Mouse (Mus musculus): ENCODE results near the gene Rwdd2a.

Gene Rwdd2a

DNA sequence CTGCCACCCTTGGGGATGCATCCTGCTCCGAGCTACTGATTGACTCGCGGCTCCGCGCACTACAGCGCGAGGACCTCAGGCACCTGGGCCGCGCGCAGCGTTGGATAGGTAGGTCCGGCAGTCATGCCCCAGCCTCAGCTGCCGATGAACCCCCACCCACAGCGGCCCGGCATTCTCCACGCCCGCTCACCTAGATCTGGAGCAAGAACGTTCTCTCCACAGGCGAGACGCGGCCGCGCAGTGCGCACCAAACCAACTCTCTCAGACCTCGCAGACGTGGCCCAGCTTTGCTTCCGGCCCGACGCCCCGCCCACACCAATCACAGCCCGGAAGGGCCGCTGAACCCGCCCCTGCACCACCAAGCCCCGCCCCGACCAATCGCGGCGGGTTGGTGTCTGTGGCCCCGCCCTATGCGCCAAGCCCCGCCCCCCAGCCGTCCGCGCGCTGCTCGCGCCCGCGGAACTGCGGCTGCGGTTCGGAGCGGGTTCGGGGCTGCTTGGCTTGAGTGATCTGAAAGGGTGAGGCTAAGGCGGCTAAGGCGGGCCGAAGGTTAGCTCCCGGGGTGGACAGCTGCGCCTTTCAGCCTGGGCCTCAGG lies at the start of gene Rwdd2a, which contains the start of gene Pgm3:
Gene Rwdd2a, plus strand, starts transcription at position 452 of the 596 bp plus-strand sequence.
Gene Pgm3, minus strand, starts transcription at position 303 of the 596 bp plus-strand sequence.
- peak; percentile 95 for DNase-seq (ENCODE audit: low spot score)

- DNase-seq (ENCODE audit: low spot score) = no peak
These were observed 49.5 kb upstream of the Rwdd2a start for GRCm38 (mm10) chr9:86522335-86522734.

GRCm38 (mm10) chr9:86525600-86525999 lies 46.2 kb upstream of the Rwdd2a start:
- DNase-seq (ENCODE audit: low spot score) = no peak

- no peak for DNase-seq (ENCODE audit: low spot score)
These were observed 37.7 kb upstream of the Rwdd2a start for GRCm38 (mm10) chr9:86534071-86534470.

- no peak for DNase-seq (ENCODE audit: low spot score)
These were observed 28.3 kb upstream of the Rwdd2a start for GRCm38 (mm10) chr9:86543451-86543850.

DNA sequence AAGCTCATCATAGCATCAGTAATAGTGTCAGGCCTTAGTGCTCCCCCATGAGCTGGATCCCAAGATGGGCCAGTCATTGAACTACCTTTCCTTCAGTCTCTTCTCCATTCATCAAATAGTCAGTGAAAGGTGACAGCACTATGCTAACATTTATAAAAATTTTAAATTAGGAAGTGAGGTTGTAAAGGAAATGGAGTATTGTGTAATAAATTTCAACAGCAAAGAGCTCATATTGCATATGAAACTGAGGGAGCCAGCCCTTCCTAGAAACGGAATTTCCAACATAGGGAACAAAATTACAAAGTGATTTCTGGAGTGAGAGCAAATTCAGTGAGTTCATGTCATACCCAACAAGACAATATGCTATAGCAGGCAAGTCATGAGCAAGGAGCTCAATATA lies 27.2 kb upstream of the Rwdd2a start:
- no peak for DNase-seq (ENCODE audit: low spot score)

- DNase-seq (ENCODE audit: low spot score) = no peak
These were observed 22.1 kb upstream of the Rwdd2a start for GRCm38 (mm10) chr9:86549637-86550162.

DNA sequence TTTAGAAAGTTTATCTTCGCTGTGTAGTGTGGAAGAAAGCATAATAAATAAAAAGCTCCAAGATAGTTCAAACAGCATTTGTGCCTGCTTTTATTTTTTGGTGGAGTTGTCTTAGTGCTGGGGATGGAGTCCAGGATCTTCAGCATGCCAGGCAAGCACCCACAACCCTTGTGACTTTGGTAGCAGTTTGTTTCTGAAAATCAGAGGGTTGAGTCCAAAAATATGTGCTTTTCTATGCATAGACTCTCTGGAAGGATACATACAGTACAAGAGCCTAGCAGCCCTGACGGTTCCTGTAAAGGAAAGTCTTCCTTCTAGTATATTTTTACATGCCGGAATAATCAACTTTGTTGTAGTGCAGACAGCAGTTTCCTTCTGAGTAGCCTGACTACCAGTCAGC lies 21.1 kb upstream of the Rwdd2a start:
- DNase-seq (ENCODE audit: low spot score) = no peak

DNA sequence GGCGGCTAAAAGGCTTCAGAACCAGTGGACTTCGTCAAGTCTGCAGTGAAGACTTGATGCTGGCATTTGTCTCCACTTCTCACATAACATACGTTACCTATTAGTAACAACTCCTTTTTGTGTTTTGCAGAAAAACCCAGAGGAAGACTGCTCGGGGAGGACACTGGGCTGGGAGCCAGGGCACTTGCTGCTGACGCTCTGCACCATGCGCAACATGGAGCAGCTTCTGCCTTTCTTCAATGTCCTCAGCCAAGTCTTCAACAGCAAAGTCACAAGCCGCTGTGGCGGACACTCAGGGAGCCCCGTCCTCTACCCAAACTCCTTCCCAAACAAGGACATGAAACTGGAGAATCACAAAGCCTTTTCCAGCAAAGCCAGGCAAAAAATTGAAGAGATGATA lies 17.9 kb upstream of the Rwdd2a start:
- DNase-seq (ENCODE audit: low spot score) = no peak

DNA sequence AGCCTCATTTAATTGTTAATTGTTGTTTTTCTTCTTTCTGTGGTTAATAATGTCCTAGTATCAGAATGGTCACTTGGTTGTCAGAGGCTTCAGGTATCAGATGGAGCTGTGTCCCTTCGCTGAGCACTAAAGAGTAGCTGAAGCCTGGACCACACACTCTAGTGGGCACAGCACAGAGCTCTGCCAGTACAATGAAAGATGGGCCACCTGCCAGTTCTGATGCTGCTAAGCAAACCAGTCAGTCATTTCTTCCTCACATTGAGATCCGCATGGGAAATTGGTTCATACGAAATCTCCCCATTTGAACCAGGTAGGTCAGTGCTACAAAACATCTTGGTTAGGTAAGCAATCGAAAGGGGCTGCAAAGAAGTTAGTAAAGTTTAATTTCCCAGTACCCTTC lies 17.1 kb upstream of the Rwdd2a start:
- DNase-seq (ENCODE audit: low spot score) = no peak

- DNase-seq (ENCODE audit: low spot score) = no peak
These were observed 11.2 kb upstream of the Rwdd2a start for GRCm38 (mm10) chr9:86560543-86560942.

DNA sequence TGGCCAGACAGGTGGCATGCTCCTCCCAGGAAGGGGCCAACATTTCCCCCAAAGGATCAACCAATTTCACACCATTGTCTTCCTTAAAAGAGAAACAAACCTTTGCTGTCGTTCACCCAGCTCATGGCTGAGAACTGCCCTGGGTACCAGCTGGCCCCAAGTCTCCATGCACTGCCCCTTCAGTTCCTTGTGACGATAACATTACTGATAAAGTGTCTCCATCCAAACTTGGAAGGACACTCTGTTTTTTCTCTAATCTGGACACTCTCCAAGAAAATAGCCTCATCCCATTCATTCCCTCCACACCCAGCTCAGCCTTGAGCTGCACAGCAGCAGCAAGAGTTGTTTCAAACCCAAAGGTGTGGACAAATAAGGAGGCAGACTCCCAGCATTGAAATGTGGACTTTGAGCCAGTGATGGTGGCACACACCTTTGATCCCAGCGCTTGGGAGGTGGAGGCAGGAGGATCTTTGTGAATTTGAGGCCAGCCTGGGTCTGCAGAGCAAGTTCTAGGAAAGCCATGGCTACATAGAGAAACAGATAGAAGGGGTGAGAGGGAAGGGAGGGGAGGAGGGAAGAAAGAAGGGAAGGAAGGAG lies 2.4 kb upstream of the Rwdd2a start:
- no peak for DNase-seq (ENCODE audit: low spot score)

DNA sequence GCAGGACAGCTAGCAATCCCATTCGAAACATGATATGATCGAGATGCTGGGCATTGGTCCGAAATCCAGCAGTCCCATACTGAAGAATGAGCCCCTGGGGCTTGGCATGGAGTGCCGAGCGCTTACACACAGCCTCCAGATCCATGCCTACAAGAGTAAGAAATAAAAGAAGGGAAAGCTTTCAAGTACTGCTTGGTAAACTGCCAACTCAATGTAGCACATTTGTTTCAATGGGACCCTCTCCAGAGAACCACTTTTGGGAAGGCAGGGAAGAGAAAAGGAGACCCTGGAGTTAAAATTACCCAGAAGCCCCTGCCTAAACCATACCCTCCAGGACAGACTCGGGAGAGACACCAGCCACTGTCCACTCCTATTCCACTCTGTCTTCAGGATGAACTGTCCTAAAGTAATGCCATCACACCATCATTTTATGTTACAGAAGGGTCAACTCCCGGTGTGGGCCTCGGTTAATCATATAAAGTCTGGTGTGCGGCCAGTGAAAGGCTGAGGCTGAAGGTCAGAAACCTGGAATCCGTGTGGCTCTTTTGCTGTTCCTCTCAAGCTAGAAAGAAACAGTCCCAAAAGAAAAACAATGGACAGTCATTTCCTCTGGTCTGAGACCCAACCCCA lies 1.4 kb upstream of the Rwdd2a start:
- DNase-seq (ENCODE audit: low spot score) = no peak

DNA sequence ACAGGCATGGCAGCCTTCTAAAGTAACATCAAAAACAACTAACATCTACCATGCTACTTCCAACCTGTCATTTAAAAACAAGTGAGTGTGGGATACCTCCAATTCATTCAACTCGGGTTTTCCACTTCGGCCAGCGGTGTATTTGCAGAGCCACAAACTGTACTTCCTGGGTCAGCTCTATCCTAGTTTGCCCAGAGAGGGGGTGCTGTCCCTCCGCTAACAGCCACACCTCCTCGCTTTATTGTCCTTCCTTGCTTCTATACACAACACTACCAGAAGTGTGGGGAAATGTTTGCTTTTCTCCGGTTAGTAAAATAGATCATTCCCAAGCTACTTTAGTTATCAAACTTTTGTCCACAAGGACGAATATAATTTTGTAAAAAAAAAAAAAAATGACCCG lies 845 bp upstream of the Rwdd2a start:
- no peak for DNase-seq (ENCODE audit: low spot score)

DNA sequence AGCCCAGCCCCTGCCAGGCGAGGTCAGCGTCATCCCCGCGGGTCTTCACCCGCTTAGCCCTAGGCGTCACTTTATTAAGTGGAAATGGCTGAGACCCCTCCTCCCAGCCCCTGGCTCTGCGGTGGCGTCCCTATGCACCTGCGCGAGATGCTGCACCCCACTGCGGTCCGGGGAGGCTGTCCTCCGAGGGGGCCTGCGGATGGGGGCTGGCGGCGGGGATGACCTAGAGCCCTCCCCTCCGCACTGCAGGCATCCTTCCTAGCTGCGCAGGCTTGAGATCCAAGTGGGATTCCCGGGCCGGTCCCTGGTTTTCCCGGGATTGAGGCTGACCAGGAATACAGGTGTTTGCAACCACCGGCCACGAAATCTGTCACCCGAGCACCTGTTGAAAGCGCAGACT lies 405 bp downstream of the Rwdd2a start:
- DNase-seq (ENCODE audit: low spot score) = no peak

GRCm38 (mm10) chr9:86572636-86573291 lies 973 bp downstream of the Rwdd2a start:
- peak; percentile 65 for DNase-seq (ENCODE audit: low spot score)

DNA sequence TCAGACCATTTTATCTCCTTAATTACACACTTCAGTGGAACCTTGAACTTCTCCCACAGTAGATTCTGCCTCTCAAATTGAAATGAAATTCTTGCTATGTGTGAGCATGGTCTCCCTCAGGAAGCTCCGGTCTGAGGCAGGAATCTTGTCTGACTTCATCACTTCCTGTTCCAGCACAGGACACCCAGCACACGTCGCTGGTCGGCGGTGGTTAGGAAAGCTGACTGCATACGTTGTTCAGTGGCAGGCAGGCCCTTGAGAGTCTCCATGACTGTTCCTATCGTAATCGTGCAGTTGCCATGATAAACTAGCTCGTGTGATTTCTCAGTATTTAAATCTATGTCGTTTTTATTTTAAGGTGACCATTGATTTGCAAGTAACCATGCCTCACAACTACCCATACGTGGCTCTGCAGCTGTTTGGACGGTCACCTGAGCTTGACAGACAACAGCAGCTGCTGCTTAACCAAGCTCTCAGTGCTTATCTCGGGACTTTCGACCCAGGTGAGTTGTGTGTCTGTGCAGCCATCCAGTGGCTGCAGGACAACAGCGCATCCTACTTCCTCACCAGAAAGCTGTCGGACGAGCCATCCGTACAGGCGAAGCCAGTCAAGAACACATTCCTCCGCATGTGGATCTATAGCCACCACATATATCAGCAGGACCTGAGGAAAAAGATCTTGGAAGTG lies 2.0 kb downstream of the Rwdd2a start:
- DNase-seq (ENCODE audit: low spot score) = no peak

- DNase-seq (ENCODE audit: low spot score) = no peak
These were observed 3.4 kb downstream of the Rwdd2a start for GRCm38 (mm10) chr9:86575178-86575577.

DNA sequence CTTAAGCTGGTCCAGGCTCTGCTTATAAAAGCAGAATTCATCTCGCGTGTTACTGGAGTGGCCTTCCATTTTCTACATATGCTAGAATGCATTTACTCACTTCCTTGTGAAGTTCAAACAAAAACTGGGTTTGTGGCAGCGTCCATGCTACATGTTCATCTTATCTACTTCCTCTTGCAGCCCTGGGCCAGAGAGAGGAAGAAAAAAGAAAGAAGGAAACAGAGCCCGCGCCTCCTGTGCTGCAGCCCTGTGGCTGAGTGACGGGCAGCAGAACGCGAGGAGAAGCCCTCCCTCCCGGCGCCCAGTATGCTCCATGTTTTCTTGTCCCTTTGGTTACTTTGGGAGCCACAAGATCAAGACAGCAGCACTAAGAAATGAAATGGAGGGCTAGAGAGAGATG lies 7.9 kb downstream of the Rwdd2a start:
- DNase-seq (ENCODE audit: low spot score) = no peak

DNA sequence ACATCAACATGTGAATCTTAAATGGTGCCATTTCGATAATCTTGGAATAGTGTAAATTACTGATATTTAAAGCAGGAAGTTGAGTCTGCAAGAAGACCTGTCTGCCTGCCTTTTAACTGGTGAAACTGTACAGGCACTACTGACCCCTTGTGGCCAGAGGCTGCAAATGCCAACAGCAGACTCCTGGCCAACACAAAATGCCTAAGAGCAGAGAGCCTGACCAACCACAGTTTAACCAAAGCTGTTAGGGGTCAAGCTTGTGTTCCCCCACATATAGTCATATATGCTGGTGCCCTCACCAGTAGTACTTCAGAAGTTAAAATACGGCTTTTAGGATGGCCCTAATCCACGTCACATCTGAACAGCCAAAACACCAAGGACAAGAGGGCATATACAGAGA lies 11.9 kb downstream of the Rwdd2a start:
- DNase-seq (ENCODE audit: low spot score) = peak; percentile 56

DNA sequence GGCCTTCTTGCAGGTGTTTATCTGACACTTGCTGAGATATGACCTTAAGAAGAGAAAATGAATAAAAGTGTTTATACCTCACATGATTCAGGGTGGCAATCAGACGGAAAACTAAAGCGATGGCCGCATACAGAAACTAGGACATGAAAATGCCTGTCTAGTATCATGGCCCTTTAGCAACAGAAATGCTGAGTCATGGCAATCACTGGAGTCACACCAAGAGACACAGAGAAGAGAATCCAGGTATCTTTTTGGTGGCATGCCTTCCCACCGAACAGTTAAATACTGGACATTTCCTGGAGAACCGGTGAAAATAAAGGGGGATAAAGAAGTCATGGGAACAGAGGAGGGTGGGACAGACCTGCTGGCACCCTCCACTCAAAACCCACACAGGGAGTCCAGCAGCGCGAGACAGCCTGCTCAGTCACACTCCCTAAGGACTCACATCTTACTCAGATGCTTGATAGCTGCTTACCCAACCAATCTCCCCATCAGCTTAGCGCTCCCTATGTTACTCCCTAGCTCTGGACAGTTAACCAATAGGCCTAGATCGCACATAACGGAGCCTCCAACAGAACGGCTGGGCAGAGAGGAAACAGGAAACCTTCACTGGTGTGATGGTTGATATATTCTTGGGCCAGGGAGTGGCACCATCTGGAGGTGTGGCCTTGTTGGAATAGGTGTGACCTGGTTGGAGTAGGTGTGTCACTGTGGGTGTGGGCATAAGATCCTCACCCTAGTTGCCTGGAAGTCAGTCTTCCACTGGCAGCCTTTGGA lies 15.4 kb downstream of the Rwdd2a start:
- DNase-seq (ENCODE audit: low spot score) = no peak

All from urinary bladder, postnatal 25 days (tissue).